Mouse (Mus musculus): ENCODE results near the gene Gmfg. TPM values are rescaled to one million over a fixed set of nuclear protein-coding genes. Genes with fewer than 3 reads are reported as not detected.

Gene Gmfg
- polyA plus RNA-seq, 1 experiment from 2014 or later = 3.4 TPM

DNA sequence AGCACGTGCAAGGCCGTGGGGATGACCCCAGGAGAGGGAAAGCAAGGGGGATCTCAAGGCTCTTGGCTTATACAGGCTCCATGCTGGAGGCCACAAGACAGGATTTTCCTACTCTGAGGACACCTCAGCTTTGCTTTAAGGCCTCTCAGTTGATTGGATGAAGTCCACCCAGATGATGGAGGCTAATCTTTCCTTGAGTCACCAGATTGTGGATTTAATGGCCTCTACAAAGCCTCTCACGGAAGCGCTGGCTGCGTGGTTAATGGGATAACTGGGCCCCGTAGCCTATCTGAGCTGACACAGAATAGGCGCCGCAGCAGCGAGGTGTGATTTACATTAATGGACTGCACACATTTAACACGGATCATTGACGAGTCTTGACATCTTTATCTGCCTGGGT is 58.2 kb downstream of the Gmfg start:
- no peaks in the 10 kb centered on the region for H3K36me3 ChIP-seq (replicated peaks)
- 0 out of 2 replicates have a peak, but pooled peaks cover 4% of the 10 kb centered on the region for H3K27me3 ChIP-seq (replicated peaks)
- H3K9me3 ChIP-seq = no peaks in the 10 kb centered on the region
- H3K4me3 ChIP-seq = no peak overlapping the region
- H3K27ac ChIP-seq = 0 out of 2 replicates have a peak overlapping the region, but pooled peaks have one; percentile 36
- peaks cover 10% of the 10 kb centered on the region; the same call in 1 of the 2 replicates for H3K4me1 ChIP-seq
- ATAC-seq (replicated peaks) = peak; percentile 58; the same call in 1 of the 2 replicates
- H3K4me2 ChIP-seq = no peak overlapping the region
- WGBS = 22% methylated on average over 11 of the region's 11 CpGs
- no peak overlapping the region for H3K9ac ChIP-seq

Other genes with a start within 250 kb of the Gmfg start
- 16.4 and 21.0 TPM in 2 replicates for gene Eid2, start 169.6 kb upstream of the Gmfg start, polyA plus RNA-seq (2015; fragmentation: Nextera tagmentation; extraction: Ambion mirVana)
- gene Eid2b, start 159.7 kb upstream of the Gmfg start, polyA plus RNA-seq (2015; fragmentation: Nextera tagmentation; extraction: Ambion mirVana) = 44.1 and 45.1 TPM in 2 replicates
- gene Selenov, start 146.3 kb upstream of the Gmfg start, polyA plus RNA-seq (2015; fragmentation: Nextera tagmentation; extraction: Ambion mirVana) = 0.92 and 1.3 TPM in 2 replicates
- 22.6 and 23.1 TPM in 2 replicates for gene Dll3, start 135.2 kb upstream of the Gmfg start, polyA plus RNA-seq (2015; fragmentation: Nextera tagmentation; extraction: Ambion mirVana)
- gene Timm50, start 125.4 kb upstream of the Gmfg start, polyA plus RNA-seq (2015; fragmentation: Nextera tagmentation; extraction: Ambion mirVana) = 129 and 136 TPM in 2 replicates
- gene Supt5, start 98.7 kb upstream of the Gmfg start, polyA plus RNA-seq (2015; fragmentation: Nextera tagmentation; extraction: Ambion mirVana) = 111 and 112 TPM in 2 replicates
- gene Rps16, start 86.8 kb upstream of the Gmfg start, polyA plus RNA-seq (2015; fragmentation: Nextera tagmentation; extraction: Ambion mirVana) = 430 and 438 TPM in 2 replicates
- 28.8 and 32.5 TPM in 2 replicates for gene Plekhg2, start 64.8 kb upstream of the Gmfg start, polyA plus RNA-seq (2015; fragmentation: Nextera tagmentation; extraction: Ambion mirVana)
- 3.2 and 3.3 TPM in 2 replicates for gene Zfp36, start 57.2 kb upstream of the Gmfg start, polyA plus RNA-seq (2015; fragmentation: Nextera tagmentation; extraction: Ambion mirVana)
- 46.6 and 47.0 TPM in 2 replicates for gene Med29, start 44.7 kb upstream of the Gmfg start, polyA plus RNA-seq (2015; fragmentation: Nextera tagmentation; extraction: Ambion mirVana)
- gene Paf1, start 44.5 kb upstream of the Gmfg start, polyA plus RNA-seq (2015; fragmentation: Nextera tagmentation; extraction: Ambion mirVana) = 92.5 and 110 TPM in 2 replicates
- gene Lrfn1, start 14.5 kb downstream of the Gmfg start, polyA plus RNA-seq (2015; fragmentation: Nextera tagmentation; extraction: Ambion mirVana) = 20.9 and 23.0 TPM in 2 replicates
- not detected in 2 replicates for gene Ifnl2, start 73.0 kb downstream of the Gmfg start, polyA plus RNA-seq (2015; fragmentation: Nextera tagmentation; extraction: Ambion mirVana)
- not detected in 2 replicates for gene Ifnl3, start 85.4 kb downstream of the Gmfg start, polyA plus RNA-seq (2015; fragmentation: Nextera tagmentation; extraction: Ambion mirVana)
- not detected in 2 replicates for gene Sycn, start 103.4 kb downstream of the Gmfg start, polyA plus RNA-seq (2015; fragmentation: Nextera tagmentation; extraction: Ambion mirVana)
- gene Nccrp1, start 109.8 kb downstream of the Gmfg start, polyA plus RNA-seq (2015; fragmentation: Nextera tagmentation; extraction: Ambion mirVana) = 0.14 and 0.18 TPM in 2 replicates
- gene Samd4b, start 160.7 kb downstream of the Gmfg start, polyA plus RNA-seq (2015; fragmentation: Nextera tagmentation; extraction: Ambion mirVana) = 22.8 and 24.8 TPM in 2 replicates
- 20.9 and 21.6 TPM in 2 replicates for gene Pak4, start 160.7 kb downstream of the Gmfg start, polyA plus RNA-seq (2015; fragmentation: Nextera tagmentation; extraction: Ambion mirVana)
- gene Acp7, start 193.9 kb downstream of the Gmfg start, polyA plus RNA-seq (2015; fragmentation: Nextera tagmentation; extraction: Ambion mirVana) = 0.40 TPM in 1 of 2 replicates, not detected in the other